Mouse (Mus musculus) heart, embryonic 15.5 days (tissue): ENCODE data around the gene Mpg. TPM values are rescaled to one million over a fixed set of nuclear protein-coding genes. Genes with fewer than 3 reads are reported as not detected.

Experiments used
- ATAC-seq: fragments of 200-750 bp; cut with Nextera tagmentation; replicated peaks from 2 replicates; pipeline ENCODE4 v1.8.0; 2017; ENCODE audit warnings: low read depth, moderate TSS enrichment; ENCODE audit not compliant: insufficient number of reproducible peaks, insufficient read depth, low FRiP score
- H3K27ac ChIP-seq: fragments of 300-500 bp; sonication (generic); 2 replicates; pipeline ENCODE4 v1.5.1; 2015; ENCODE audit warnings: mild to moderate bottlenecking, inconsistent platforms
- H3K27me3 ChIP-seq: fragments of 300-500 bp; sonication (generic); 2 replicates; pipeline ENCODE4 v1.6.1; 2015; ENCODE audit warnings: inconsistent platforms
- H3K36me3 ChIP-seq: fragments of 300-500 bp; sonication (generic); 2 replicates; pipeline ENCODE4 v1.6.1; 2015; ENCODE audit warnings: mild to moderate bottlenecking, inconsistent platforms
- H3K4me1 ChIP-seq: fragments of 300-500 bp; sonication (generic); replicated peaks from 2 replicates; pipeline ENCODE4 v1.6.1; 2015; ENCODE audit warnings: inconsistent platforms
- H3K4me2 ChIP-seq: fragments of 300-500 bp; sonication (generic); 2 replicates; pipeline ENCODE4 v1.6.1; 2015; ENCODE audit warnings: inconsistent platforms, mild to moderate bottlenecking, moderate library complexity
- H3K4me3 ChIP-seq: fragments of 300-500 bp; sonication (generic); 2 replicates; pipeline ENCODE4 v1.5.1; 2015; ENCODE audit warnings: mild to moderate bottlenecking, inconsistent platforms
- H3K9ac ChIP-seq: fragments of 300-500 bp; sonication (generic); 2 replicates; pipeline ENCODE4 v1.6.1; 2015; ENCODE audit warnings: mild to moderate bottlenecking, inconsistent platforms
- H3K9me3 ChIP-seq: fragments of 300-500 bp; sonication (generic); replicated peaks from 2 replicates; pipeline ENCODE4 v1.6.1; 2016; ENCODE audit warnings: inconsistent platforms
- WGBS: fragments of 180-500 bp; shearing (Covaris S2); methylation state at CpG from one replicate; pipeline ENCODE4 v1.1.7; 2015; ENCODE audit warnings: mixed read lengths; 5-methylcytosine and 5-hydroxymethylcytosine counted together
- polyA plus RNA-seq: library from polyadenylated mRNA; unstranded; fragments of >200 nt; fragmentation: Nextera tagmentation; extraction: Ambion mirVana; gene quantifications from 2 replicates; pipeline ENCODE4 v1.2.1, GENCODE M21; 2015

Gene Mpg
- polyA plus RNA-seq, 1 experiment from 2014 or later, result 14.3 TPM

- H3K4me2 ChIP-seq, result peak overlapping the region; percentile 74
- peak overlapping the region; percentile 91 for H3K9ac ChIP-seq
- no peaks in the 10 kb centered on the region; the same call in 1 of the 2 replicates for H3K27me3 ChIP-seq
- no peaks in the 10 kb centered on the region for H3K9me3 ChIP-seq
- H3K36me3 ChIP-seq, result no peaks in the 10 kb centered on the region; the same call in 1 of the 2 replicates
- peak overlapping the region; percentile 89 for H3K27ac ChIP-seq
- no peak for ATAC-seq
- peaks cover 18% of the 10 kb centered on the region for H3K4me1 ChIP-seq
- 28% methylated on average over 6 of the region's 6 CpGs for WGBS
- H3K4me3 ChIP-seq, result peak overlapping the region; percentile 84
Measured at GRCm38 (mm10) chr11:32266776-32267175, 40.5 kb downstream of the Mpg start.

- ATAC-seq, result peak; percentile 99
- peaks cover 18% of the 10 kb centered on the region for H3K4me1 ChIP-seq
- WGBS, result under 1% methylated on average over 54 of the region's 54 CpGs
Measured at GRCm38 (mm10) chr11:32267188-32267884, 41.0 kb downstream of the Mpg start, which contains the start of gene Nprl3. Gene Nprl3, minus strand, starts transcription at chr11:32267707.

GRCm38 (mm10) chr11:32267964-32268363, 41.7 kb downstream of the Mpg start:
- ATAC-seq, result no peak

More at GRCm38 (mm10) chr11:32267188-32267884, 41.0 kb downstream of the Mpg start, which contains the start of gene Nprl3:
- Histone ChIP-seq H3K4me2 (peak within 1 kb of the TSS; percentile 74), H3K27ac (peak within 1 kb of the TSS; percentile 89), H3K27me3 (no peaks in the 10 kb centered on the region; the same call in 1 of the 2 replicates), H3K9me3 (no peaks in the 10 kb centered on the region), H3K4me3 (peak within 1 kb of the TSS; percentile 84), H3K9ac (peak within 1 kb of the TSS; percentile 91), H3K36me3 (no peaks in the 10 kb centered on the region; the same call in 1 of the 2 replicates)

GRCm38 (mm10) chr11:32268952-32269351, 42.6 kb downstream of the Mpg start:
- no peak overlapping the region for H3K9ac ChIP-seq
- H3K4me1 ChIP-seq, result peaks cover 15% of the 10 kb centered on the region
- no peak for ATAC-seq
- no peak overlapping the region for H3K27ac ChIP-seq
- H3K36me3 ChIP-seq, result no peaks in the 10 kb centered on the region
- no peak overlapping the region for H3K4me3 ChIP-seq
- no peaks in the 10 kb centered on the region for H3K9me3 ChIP-seq
- H3K4me2 ChIP-seq, result no peak overlapping the region
- H3K27me3 ChIP-seq, result no peaks in the 10 kb centered on the region; the same call in 1 of the 2 replicates
- WGBS, result 65% methylated on average over 5 of the region's 5 CpGs

More at GRCm38 (mm10) chr11:32267964-32268363, 41.7 kb downstream of the Mpg start:
- H3K27ac ChIP-seq, result peak overlapping the region; percentile 89
- peak overlapping the region; percentile 91 for H3K9ac ChIP-seq
- peak overlapping the region; percentile 74 for H3K4me2 ChIP-seq
- H3K4me1 ChIP-seq, result peaks cover 15% of the 10 kb centered on the region
- no peaks in the 10 kb centered on the region for H3K9me3 ChIP-seq
- H3K36me3 ChIP-seq, result no peaks in the 10 kb centered on the region
- H3K4me3 ChIP-seq, result peak overlapping the region; percentile 84
- no peaks in the 10 kb centered on the region; the same call in 1 of the 2 replicates for H3K27me3 ChIP-seq
- 21% methylated on average over 5 of the region's 5 CpGs for whole genome bisulfite sequencing

DNA sequence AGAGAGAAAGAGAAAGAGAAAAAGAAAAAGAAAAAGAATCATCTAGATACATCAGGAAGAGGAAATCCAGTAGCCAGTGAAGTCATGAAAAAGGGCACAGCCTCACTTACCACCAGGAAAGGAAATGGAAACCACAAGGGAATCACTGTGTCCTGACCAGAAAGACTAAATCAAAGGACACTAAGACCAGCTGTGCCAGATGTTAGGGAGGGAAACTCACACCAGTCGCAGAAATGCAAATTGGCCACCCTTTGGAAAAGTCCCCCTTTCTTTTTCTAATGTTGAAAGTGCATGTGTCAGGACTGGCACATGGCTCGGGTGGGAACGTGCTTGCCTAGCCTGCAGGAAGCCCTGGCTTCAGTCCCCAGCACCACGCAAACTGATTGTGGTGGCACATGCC, 44.9 kb downstream of the Mpg start:
- Histone ChIP-seq H3K27me3 (peaks cover 3% of the 10 kb centered on the region; the same call in 1 of the 2 replicates), H3K4me2 (no peak overlapping the region), H3K9ac (no peak overlapping the region), H3K9me3 (no peaks in the 10 kb centered on the region), H3K27ac (no peak overlapping the region), H3K36me3 (no peaks in the 10 kb centered on the region), H3K4me3 (no peak overlapping the region), H3K4me1 (peaks cover 10% of the 10 kb centered on the region)
- no peak for ATAC-seq
- WGBS, result 39% methylated on average over 4 of the region's 4 CpGs

DNA sequence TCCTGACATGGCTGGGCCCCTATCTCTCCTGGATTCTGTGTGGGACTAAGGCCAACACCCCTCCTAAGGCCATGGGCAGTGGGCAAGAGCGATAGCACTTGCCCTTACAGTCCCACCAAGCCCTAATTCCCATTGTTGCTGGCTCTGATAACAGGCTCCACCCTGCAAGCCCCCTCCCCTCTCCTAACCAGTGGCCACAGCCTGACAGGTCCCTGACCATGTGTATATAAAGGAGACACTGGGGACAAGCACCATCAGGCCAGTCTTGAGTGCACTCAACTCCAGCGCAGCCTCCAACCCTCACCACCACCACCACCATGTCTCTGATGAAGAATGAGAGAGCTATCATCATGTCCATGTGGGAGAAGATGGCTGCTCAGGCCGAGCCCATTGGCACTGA, 50.0 kb downstream of the Mpg start, which contains the start of gene Hba-x:
TSS of gene Hba-x (plus strand) at position 54 of the 400 bp plus-strand sequence.
- H3K27me3 ChIP-seq, result peaks cover 45% of the 10 kb centered on the region
- H3K4me3 ChIP-seq, result no peak within 1 kb of the TSS
- H3K9ac ChIP-seq, result no peak within 1 kb of the TSS
- H3K4me2 ChIP-seq, result no peak within 1 kb of the TSS
- no peaks in the 10 kb centered on the region for H3K4me1 ChIP-seq
- no peaks in the 10 kb centered on the region for H3K9me3 ChIP-seq
- no peak within 1 kb of the TSS for H3K27ac ChIP-seq
- H3K36me3 ChIP-seq, result no peaks in the 10 kb centered on the region
- no peak for ATAC-seq
- 63% methylated on average over 3 of the region's 3 CpGs for whole genome bisulfite sequencing

DNA sequence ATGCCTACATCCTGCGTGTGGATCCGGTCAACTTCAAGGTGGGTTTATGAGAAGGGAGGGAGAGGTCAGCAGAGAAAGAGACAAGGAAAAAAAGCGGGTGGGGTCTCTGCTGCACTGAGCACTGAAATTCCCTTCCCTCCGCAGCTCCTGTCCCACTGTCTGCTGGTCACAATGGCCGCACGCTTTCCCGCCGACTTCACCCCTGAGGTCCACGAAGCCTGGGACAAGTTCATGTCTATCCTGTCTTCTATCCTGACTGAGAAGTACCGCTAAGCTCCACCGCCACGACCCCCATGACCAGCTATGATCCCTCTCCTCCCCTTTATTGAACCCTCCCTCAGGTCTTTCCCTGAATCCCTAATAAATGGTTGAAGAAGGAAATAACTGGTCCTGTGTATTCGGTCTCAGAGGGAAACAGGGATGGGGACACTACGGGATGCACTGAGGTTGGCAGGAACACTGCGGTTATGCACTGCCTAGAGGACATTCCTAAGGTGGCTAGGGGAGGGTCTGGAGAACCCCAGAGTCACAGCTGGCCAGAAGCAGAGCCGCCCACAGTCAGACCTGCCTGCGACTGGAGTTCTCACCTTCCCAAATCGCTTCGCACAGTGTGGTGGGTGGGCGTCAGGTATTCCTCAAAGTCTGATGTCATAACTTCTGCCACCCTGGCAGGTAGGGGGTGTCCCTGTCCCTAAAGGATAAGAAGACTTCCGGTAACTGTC, 51.6 kb downstream of the Mpg start:
- Histone ChIP-seq H3K4me2 (no peak overlapping the region), H3K4me3 (no peak overlapping the region), H3K4me1 (no peaks in the 10 kb centered on the region), H3K9me3 (no peaks in the 10 kb centered on the region), H3K36me3 (no peaks in the 10 kb centered on the region), H3K9ac (no peak overlapping the region), H3K27ac (no peak overlapping the region), H3K27me3 (peaks cover 45% of the 10 kb centered on the region)
- WGBS, result 57% methylated on average over 21 of the region's 21 CpGs
- no peak for ATAC-seq

DNA sequence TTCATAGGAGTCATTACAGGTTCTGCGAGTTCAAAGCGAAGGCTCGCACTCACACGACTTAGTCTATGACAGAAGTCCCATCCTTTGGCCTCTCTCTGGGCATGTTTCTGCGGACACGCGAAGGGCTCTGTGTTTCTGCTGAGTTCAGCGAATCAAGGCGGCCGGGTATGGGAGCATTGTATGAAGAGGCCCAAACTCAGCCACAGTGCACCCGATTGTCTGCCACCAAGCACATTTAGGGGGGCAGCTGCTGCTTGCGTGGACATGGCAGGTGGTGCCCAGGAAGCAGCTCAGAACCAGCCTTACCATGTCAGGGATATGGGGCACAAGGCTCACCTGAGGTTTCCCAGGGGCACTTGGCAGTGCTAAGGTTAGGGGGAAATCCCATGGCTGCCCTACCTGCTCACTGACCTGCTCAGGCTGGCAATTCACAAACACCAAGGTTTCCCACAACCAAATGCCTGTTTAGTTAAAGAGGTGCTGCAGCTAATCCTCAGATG, 52.2 kb downstream of the Mpg start:
- no peaks in the 10 kb centered on the region for H3K9me3 ChIP-seq
- H3K4me3 ChIP-seq, result no peak overlapping the region
- H3K4me2 ChIP-seq, result no peak overlapping the region
- H3K36me3 ChIP-seq, result no peaks in the 10 kb centered on the region
- no peaks in the 10 kb centered on the region for H3K4me1 ChIP-seq
- no peak for ATAC-seq
- WGBS, result 72% methylated on average over 12 of the region's 12 CpGs
- no peak overlapping the region for H3K27ac ChIP-seq
- peaks cover 45% of the 10 kb centered on the region for H3K27me3 ChIP-seq
- H3K9ac ChIP-seq, result no peak overlapping the region

DNA sequence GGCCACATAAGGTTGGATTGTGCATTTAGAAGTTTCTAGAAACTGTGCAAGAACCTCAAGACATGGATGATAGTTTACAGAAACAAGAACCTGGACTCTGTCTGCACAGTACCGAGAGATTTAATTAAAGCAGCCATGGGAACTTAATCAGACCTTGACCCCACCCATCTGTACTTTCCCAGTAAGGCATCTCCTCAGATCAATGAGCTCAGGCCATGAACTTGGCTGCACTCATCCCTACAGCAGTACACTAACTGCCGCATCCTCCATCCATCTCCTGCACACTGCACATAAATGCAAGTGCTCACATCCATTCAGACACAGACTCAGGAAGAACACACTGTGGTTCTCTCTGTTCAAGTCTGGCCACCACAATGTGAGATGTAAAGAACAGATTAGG, 54.3 kb downstream of the Mpg start:
- Histone ChIP-seq H3K9me3 (no peaks in the 10 kb centered on the region), H3K36me3 (no peaks in the 10 kb centered on the region), H3K9ac (no peak overlapping the region), H3K4me2 (no peak overlapping the region), H3K27me3 (peaks cover 49% of the 10 kb centered on the region), H3K4me1 (no peaks in the 10 kb centered on the region), H3K4me3 (no peak overlapping the region), H3K27ac (no peak overlapping the region)
- 67% methylated on average over 2 of the region's 2 CpGs for WGBS
- no peak for ATAC-seq

DNA sequence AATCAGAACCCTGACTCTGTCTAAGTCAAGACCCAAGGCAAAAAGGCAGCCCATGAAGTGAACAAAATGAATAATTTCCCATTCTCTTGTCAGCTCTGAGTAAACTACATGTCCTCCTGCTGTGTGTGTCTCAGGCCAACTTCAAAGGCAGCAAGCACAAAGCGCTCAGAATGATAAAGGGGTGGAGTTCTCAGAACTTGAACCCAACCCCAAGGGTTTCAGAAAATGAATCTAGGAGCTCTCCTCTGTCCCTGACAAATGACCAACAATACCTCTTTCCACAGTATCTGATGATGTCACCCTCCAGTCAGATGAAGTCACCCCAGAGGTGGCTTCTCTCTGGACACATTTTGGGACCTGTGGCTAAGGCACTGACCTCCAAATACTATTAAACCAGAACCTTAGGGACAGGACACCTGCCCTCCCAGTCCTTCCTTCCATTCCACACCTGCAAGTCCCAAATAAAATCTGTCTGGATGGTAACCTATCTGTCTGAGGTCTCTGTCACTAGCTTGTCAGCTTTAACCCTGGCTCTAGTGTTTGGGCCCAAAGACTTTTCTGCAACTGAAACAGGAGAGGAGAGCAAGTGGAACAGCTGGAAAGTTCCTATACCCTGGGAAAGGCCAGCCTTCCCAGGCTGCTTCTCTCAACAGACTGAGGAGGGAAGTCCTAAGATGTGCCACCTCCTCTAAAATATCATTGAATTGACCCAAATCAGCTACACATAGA, 55.3 kb downstream of the Mpg start:
- Histone ChIP-seq H3K27ac (no peak overlapping the region), H3K9me3 (no peaks in the 10 kb centered on the region), H3K4me3 (no peak overlapping the region), H3K36me3 (no peaks in the 10 kb centered on the region), H3K9ac (no peak overlapping the region), H3K4me1 (no peaks in the 10 kb centered on the region), H3K27me3 (peaks cover 43% of the 10 kb centered on the region), H3K4me2 (no peak overlapping the region)
- ATAC-seq, result no peak
- 72% methylated on average over 1 of the region's 1 CpGs for WGBS
